Mouse (Mus musculus): Measurements from ENCODE around the gene Adam33. TPM values are rescaled to one million over a fixed set of nuclear protein-coding genes. Genes with fewer than 3 reads are reported as not detected.

The Adam33 gene
- total and polyA plus RNA-seq, 3 experiments = 0.73 to 10.0 (median 1.6) TPM

DNA sequence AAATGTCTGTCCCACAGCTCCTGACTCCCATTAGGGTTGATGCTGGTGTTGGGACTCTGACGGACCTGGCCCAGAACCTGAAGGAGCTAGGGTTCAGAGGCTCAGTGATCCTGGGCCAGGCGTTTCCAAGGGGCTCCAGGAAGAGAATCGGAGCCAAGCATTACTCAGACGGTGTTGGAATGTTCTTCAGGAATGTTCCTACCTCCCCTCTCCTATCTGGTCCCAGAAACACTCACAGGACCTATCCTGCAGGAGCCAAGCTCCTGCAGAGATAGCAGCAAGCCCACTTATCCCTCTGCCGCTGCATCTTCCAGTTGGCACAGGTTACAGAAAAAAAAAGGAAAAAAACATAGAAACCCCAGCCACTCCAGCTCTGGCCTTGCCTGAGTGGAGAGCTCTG lies 2.0 kb downstream of the Adam33 start:
- intact Hi-C loops (cut with DNase I) = no loop called here
- peaks cover 1% of the 10 kb centered on the region; the same call in 1 of the 2 replicates for H3K27me3 ChIP-seq (ENCODE audit: control insufficient read depth, insufficient read depth, low read length)
- no peaks in the 10 kb centered on the region for H3K36me3 ChIP-seq (ENCODE audit: control insufficient read depth, insufficient read depth, low read length)
- no peak for TF ChIP-seq POLR2A (IDR thresholded peaks at IDR 0.05; ENCODE audit: insufficient read depth, low read depth, low read length)
- no peak for TF ChIP-seq CTCF (IDR thresholded peaks at IDR 0.05)
- TF ChIP-seq EP300 (IDR thresholded peaks at IDR 0.05; ENCODE audit: insufficient read depth, low read depth, low read length) = no peak
- H3K4me3 ChIP-seq = no peak overlapping the region
- 25% methylated on average over 5 of the region's 5 CpGs for WGBS
- no peak overlapping the region for H3K9ac ChIP-seq (ENCODE audit: low read depth, low read length)
- H3K27ac ChIP-seq = no peak overlapping the region
- H3K4me1 ChIP-seq (ENCODE audit: control insufficient read depth, insufficient read depth, low read length) = peaks cover 8% of the 10 kb centered on the region
- H3K79me2 ChIP-seq (replicated peaks; ENCODE audit: control insufficient read depth, insufficient read depth, low read length) = no peaks in the 10 kb centered on the region
- DNase-seq = no peak

DNA sequence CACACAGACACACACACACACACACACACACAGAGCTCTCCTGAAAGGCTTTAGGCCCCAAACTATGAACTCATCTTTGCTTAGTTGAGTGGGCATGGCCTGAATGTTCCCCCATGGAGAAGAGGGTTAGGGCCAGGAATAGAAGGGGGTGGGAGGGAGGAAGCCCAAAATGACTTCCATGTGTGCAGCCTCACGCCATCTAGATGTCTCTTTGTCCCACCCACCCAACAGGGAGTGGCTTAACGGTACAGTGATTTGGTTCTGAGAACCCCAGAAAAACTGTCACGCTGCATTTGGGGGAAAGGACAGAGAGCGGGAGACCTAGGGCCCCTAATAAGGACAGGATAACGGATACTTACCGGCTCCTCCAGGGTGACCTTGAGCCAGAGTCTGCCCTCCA lies 2.8 kb downstream of the Adam33 start:
- peaks cover 8% of the 10 kb centered on the region for H3K4me1 ChIP-seq (ENCODE audit: control insufficient read depth, insufficient read depth, low read length)
- TF ChIP-seq CTCF (IDR thresholded peaks at IDR 0.05) = no peak
- TF ChIP-seq EP300 (IDR thresholded peaks at IDR 0.05; ENCODE audit: insufficient read depth, low read depth, low read length) = no peak
- no peak for TF ChIP-seq POLR2A (IDR thresholded peaks at IDR 0.05; ENCODE audit: insufficient read depth, low read depth, low read length)
- no peaks in the 10 kb centered on the region for H3K36me3 ChIP-seq (ENCODE audit: control insufficient read depth, insufficient read depth, low read length)
- H3K27ac ChIP-seq = no peak overlapping the region
- no peak for DNase-seq
- no peaks in the 10 kb centered on the region for H3K79me2 ChIP-seq (replicated peaks; ENCODE audit: control insufficient read depth, insufficient read depth, low read length)
- no peak overlapping the region for H3K4me3 ChIP-seq
- H3K9ac ChIP-seq (ENCODE audit: low read depth, low read length) = no peak overlapping the region
- intact Hi-C loops (cut with DNase I) = no loop called here
- 82% methylated on average over 6 of the region's 6 CpGs for WGBS
- H3K27me3 ChIP-seq (ENCODE audit: control insufficient read depth, insufficient read depth, low read length) = peaks cover 1% of the 10 kb centered on the region; the same call in 1 of the 2 replicates

GRCm38 (mm10) chr2:131059781-131060540 lies 3.7 kb downstream of the Adam33 start:
- no peak for TF ChIP-seq CTCF (IDR thresholded peaks at IDR 0.05)
- TF ChIP-seq EP300 (IDR thresholded peaks at IDR 0.05; ENCODE audit: insufficient read depth, low read depth, low read length) = no peak
- TF ChIP-seq POLR2A (IDR thresholded peaks at IDR 0.05; ENCODE audit: insufficient read depth, low read depth, low read length) = no peak
- DNase-seq = peak in 1 of 2 experiments; percentile 61
- H3K4me3 ChIP-seq = no peak overlapping the region
- H3K9ac ChIP-seq (ENCODE audit: low read depth, low read length) = no peak overlapping the region
- peaks cover 2% of the 10 kb centered on the region; the same call in 1 of the 2 replicates for H3K27me3 ChIP-seq (ENCODE audit: control insufficient read depth, insufficient read depth, low read length)
- 62% methylated on average over 9 of the region's 9 CpGs for WGBS
- H3K79me2 ChIP-seq (replicated peaks; ENCODE audit: control insufficient read depth, insufficient read depth, low read length) = no peaks in the 10 kb centered on the region
- peak overlapping the region; percentile 54 for H3K27ac ChIP-seq
- H3K4me1 ChIP-seq (ENCODE audit: control insufficient read depth, insufficient read depth, low read length) = peaks cover 8% of the 10 kb centered on the region
- no peaks in the 10 kb centered on the region for H3K36me3 ChIP-seq (ENCODE audit: control insufficient read depth, insufficient read depth, low read length)
- intact Hi-C loops (cut with DNase I) = no loop called here

DNA sequence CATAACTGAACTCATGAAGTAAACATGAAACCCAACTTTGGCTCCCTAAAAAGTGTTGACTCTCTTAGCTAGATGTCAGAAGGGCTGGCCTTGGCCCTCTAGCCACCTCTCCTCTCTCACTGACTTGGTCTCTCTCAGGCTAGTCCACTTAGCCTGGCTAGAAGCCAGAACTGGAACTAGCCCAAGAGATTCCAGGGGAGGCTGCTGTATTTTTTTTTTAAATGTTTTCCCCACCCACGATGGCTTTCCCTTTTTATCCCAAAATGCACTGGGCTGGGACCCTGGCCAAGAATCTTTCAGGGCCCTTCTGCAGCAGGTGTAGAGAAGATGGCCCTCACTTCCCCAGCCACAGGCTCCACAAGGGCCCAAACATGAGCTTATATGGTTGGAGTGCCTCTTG lies 4.2 kb downstream of the Adam33 start:
- H3K27me3 ChIP-seq (ENCODE audit: control insufficient read depth, insufficient read depth, low read length) = peaks cover 4% of the 10 kb centered on the region; the same call in 1 of the 2 replicates
- H3K9ac ChIP-seq (ENCODE audit: low read depth, low read length) = no peak overlapping the region
- intact Hi-C loops (cut with DNase I) = no loop called here
- peaks cover 8% of the 10 kb centered on the region for H3K4me1 ChIP-seq (ENCODE audit: control insufficient read depth, insufficient read depth, low read length)
- TF ChIP-seq CTCF (IDR thresholded peaks at IDR 0.05) (no peak), EP300 (IDR thresholded peaks at IDR 0.05; ENCODE audit: insufficient read depth, low read depth, low read length) (no peak), POLR2A (IDR thresholded peaks at IDR 0.05; ENCODE audit: insufficient read depth, low read depth, low read length) (no peak)
- 6% methylated on average over 1 of the region's 1 CpGs for WGBS
- DNase-seq = peak; percentile 70 to 82
- H3K27ac ChIP-seq = peak overlapping the region; percentile 54
- no peaks in the 10 kb centered on the region for H3K36me3 ChIP-seq (ENCODE audit: control insufficient read depth, insufficient read depth, low read length)
- H3K79me2 ChIP-seq (replicated peaks; ENCODE audit: control insufficient read depth, insufficient read depth, low read length) = no peaks in the 10 kb centered on the region
- no peak overlapping the region for H3K4me3 ChIP-seq

- H3K9ac ChIP-seq (ENCODE audit: low read depth, low read length) = no peak overlapping the region
- H3K27ac ChIP-seq = no peak overlapping the region; the same call in 1 of the 2 replicates
- WGBS = 86% methylated on average over 8 of the region's 8 CpGs
- H3K27me3 ChIP-seq (ENCODE audit: control insufficient read depth, insufficient read depth, low read length) = peaks cover 8% of the 10 kb centered on the region; the same call in 1 of the 2 replicates
- no peaks in the 10 kb centered on the region for H3K36me3 ChIP-seq (ENCODE audit: control insufficient read depth, insufficient read depth, low read length)
- intact Hi-C loops (cut with DNase I) = no loop called here
- DNase-seq = no peak
- H3K4me1 ChIP-seq (ENCODE audit: control insufficient read depth, insufficient read depth, low read length) = peaks cover 7% of the 10 kb centered on the region
- no peak overlapping the region for H3K4me3 ChIP-seq
- TF ChIP-seq CTCF (IDR thresholded peaks at IDR 0.05) = no peak
- TF ChIP-seq EP300 (IDR thresholded peaks at IDR 0.05; ENCODE audit: insufficient read depth, low read depth, low read length) = no peak
- TF ChIP-seq POLR2A (IDR thresholded peaks at IDR 0.05; ENCODE audit: insufficient read depth, low read depth, low read length) = no peak
- no peaks in the 10 kb centered on the region for H3K79me2 ChIP-seq (replicated peaks; ENCODE audit: control insufficient read depth, insufficient read depth, low read length)
Measured at GRCm38 (mm10) chr2:131058672-131059071, 4.9 kb downstream of the Adam33 start.

GRCm38 (mm10) chr2:131056191-131056590 lies 7.4 kb downstream of the Adam33 start:
- peak; percentile 25 to 29 for DNase-seq
- intact Hi-C loops (cut with DNase I) = no loop called here
- Histone ChIP-seq H3K79me2 (replicated peaks; ENCODE audit: control insufficient read depth, insufficient read depth, low read length) (no peaks in the 10 kb centered on the region), H3K4me1 (ENCODE audit: control insufficient read depth, insufficient read depth, low read length) (peaks cover 8% of the 10 kb centered on the region), H3K9ac (ENCODE audit: low read depth, low read length) (no peak overlapping the region), H3K27me3 (ENCODE audit: control insufficient read depth, insufficient read depth, low read length) (peaks cover 11% of the 10 kb centered on the region; the same call in 1 of the 2 replicates), H3K4me3 (no peak overlapping the region), H3K27ac (no peak overlapping the region), H3K36me3 (ENCODE audit: control insufficient read depth, insufficient read depth, low read length) (no peaks in the 10 kb centered on the region)
- TF ChIP-seq POLR2A (IDR thresholded peaks at IDR 0.05; ENCODE audit: insufficient read depth, low read depth, low read length) = no peak
- peak; percentile 58 for TF ChIP-seq CTCF (IDR thresholded peaks at IDR 0.05)
- 5% methylated on average over 10 of the region's 10 CpGs for WGBS
